Mouse (Mus musculus) forebrain, embryonic 16.5 days (tissue): ENCODE results near the gene Atp2a2. TPM values are rescaled to one million over a fixed set of nuclear protein-coding genes. Genes with fewer than 3 reads are reported as not detected.
A peak's percentile ranks its signal among the peaks of the same experiment; 100 is the strongest.

Experiments used
- ATAC-seq: fragments of 200-750 bp; cut with Nextera tagmentation; 2 replicates; pipeline ENCODE4 v1.8.0; 2017; ENCODE audit warnings: mild to moderate bottlenecking, moderate library complexity
- H3K27ac ChIP-seq: fragments of 300-500 bp; sonication (generic); 2 replicates; pipeline ENCODE4 v1.5.1; 2014; ENCODE audit warnings: low read length, control low read depth
- H3K27me3 ChIP-seq: fragments of 300-500 bp; sonication (generic); replicated peaks from 2 replicates; pipeline ENCODE4 v1.6.1; 2014; ENCODE audit warnings: low read length; ENCODE audit not compliant: control insufficient read depth, insufficient read depth
- H3K36me3 ChIP-seq: fragments of 300-500 bp; sonication (generic); 2 replicates; pipeline ENCODE4 v1.6.1; 2014; ENCODE audit not compliant: control insufficient read depth, insufficient read depth
- H3K4me1 ChIP-seq: fragments of 300-500 bp; sonication (generic); replicated peaks from 2 replicates; pipeline ENCODE4 v1.6.1; 2014; ENCODE audit warnings: low read length; ENCODE audit not compliant: control insufficient read depth, insufficient read depth
- H3K4me2 ChIP-seq: fragments of 300-500 bp; sonication (generic); 2 replicates; pipeline ENCODE4 v1.6.1; 2014; ENCODE audit warnings: mild to moderate bottlenecking, low read length, control low read depth
- H3K4me3 ChIP-seq: fragments of 300-500 bp; sonication (generic); replicated peaks from 2 replicates; pipeline ENCODE4 v1.5.1; 2014; ENCODE audit warnings: mild to moderate bottlenecking, low read length, control low read depth
- H3K9ac ChIP-seq: fragments of 300-500 bp; sonication (generic); replicated peaks from 2 replicates; pipeline ENCODE4 v1.6.1; 2014; ENCODE audit warnings: low read depth, low read length, control low read depth
- H3K9me3 ChIP-seq: fragments of 300-500 bp; sonication (generic); 2 replicates; pipeline ENCODE4 v1.6.1; 2016; ENCODE audit warnings: low read length; ENCODE audit not compliant: control insufficient read depth
- WGBS: fragments of 180-500 bp; shearing (Covaris S2); extraction: QIAGEN DNeasy Blood & Tissue Kit; methylation state at CpG from one replicate; pipeline ENCODE4 v1.1.7; 2014; 5-methylcytosine and 5-hydroxymethylcytosine counted together
- polyA plus RNA-seq: library from polyadenylated mRNA; unstranded; fragments of >200 nt; fragmentation: Nextera tagmentation; extraction: Ambion mirVana; gene quantifications from 2 replicates; pipeline ENCODE4 v1.2.1, GENCODE M21; 2015

Atp2a2 gene
- polyA plus RNA-seq, 1 experiment from 2014 or later = 39.6 TPM

DNA sequence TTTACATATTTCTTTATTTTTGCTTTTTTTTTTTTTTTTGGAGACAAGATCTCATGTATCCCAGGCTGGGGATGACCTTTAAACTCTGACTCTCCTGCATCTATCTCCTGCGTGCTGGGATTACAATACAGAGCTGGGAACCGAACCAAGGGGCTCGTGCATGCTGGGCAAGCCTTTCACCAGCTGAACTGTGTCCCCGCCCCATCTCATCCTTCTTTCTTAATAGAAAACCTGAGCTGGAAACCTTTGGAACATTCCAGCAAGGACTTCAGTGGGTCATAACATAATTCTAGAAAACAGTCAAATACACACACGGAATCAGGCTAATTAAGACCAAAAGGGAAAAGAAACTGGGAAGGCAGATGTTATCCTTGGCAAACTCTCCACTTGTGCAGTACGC lies 10.0 kb upstream of the Atp2a2 start:
- no peaks in the 10 kb centered on the region for H3K27me3 ChIP-seq
- 57% methylated on average over 6 of the region's 6 CpGs for WGBS
- H3K27ac ChIP-seq = no peak overlapping the region
- H3K9me3 ChIP-seq = no peaks in the 10 kb centered on the region
- H3K9ac ChIP-seq = no peak overlapping the region
- no peaks in the 10 kb centered on the region for H3K36me3 ChIP-seq
- ATAC-seq = no peak
- no peak overlapping the region for H3K4me3 ChIP-seq
- peaks cover 12% of the 10 kb centered on the region for H3K4me1 ChIP-seq
- H3K4me2 ChIP-seq = no peak overlapping the region

GRCm38 (mm10) chr5:122511405-122511804 lies 9.4 kb upstream of the Atp2a2 start:
- 73% methylated on average over 9 of the region's 9 CpGs for WGBS
- Histone ChIP-seq H3K9ac (no peak overlapping the region), H3K27me3 (no peaks in the 10 kb centered on the region)

DNA sequence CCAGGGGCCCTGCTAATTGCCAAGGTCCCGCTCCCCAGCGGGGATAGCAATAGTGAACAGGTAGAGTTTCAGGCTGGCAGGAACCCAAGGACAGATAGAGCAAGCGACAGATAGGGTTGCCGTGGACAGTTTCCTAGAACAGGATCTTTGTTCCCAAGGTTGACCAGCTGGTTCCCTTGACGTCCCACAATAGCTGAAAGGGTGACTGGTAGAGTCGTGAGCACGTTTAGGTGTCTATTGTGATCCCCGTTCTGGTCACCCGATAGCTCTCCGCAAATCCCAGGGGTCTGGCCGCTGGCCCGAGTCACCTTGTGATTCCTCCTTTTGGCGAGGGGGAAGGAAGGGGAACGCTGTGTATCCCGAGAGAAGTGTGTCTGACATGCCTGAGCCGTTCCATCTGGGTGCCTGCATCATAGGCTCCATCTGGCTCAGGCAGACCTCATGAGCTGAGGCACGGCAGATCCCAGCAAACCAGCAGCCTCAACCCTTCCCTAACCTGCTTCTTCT lies 8.7 kb upstream of the Atp2a2 start:
- Histone ChIP-seq H3K9ac (no peak overlapping the region), H3K4me2 (no peak overlapping the region), H3K4me3 (no peak overlapping the region), H3K36me3 (no peaks in the 10 kb centered on the region), H3K4me1 (peaks cover 12% of the 10 kb centered on the region), H3K27ac (no peak overlapping the region), H3K9me3 (0 out of 2 replicates have a peak, but pooled peaks cover 5% of the 10 kb centered on the region), H3K27me3 (no peaks in the 10 kb centered on the region)
- 0 out of 2 replicates have a peak, but pooled peaks have one; percentile 45 for ATAC-seq
- WGBS = 65% methylated on average over 17 of the region's 17 CpGs

More at GRCm38 (mm10) chr5:122511405-122511804, 9.4 kb upstream of the Atp2a2 start:
- no peak overlapping the region for H3K27ac ChIP-seq
- H3K4me1 ChIP-seq = peaks cover 12% of the 10 kb centered on the region
- no peak overlapping the region for H3K4me2 ChIP-seq
- 0 out of 2 replicates have a peak, but pooled peaks cover 3% of the 10 kb centered on the region for H3K9me3 ChIP-seq
- H3K36me3 ChIP-seq = no peaks in the 10 kb centered on the region
- ATAC-seq = no peak
- H3K4me3 ChIP-seq = no peak overlapping the region

- no peak overlapping the region for H3K9ac ChIP-seq
- WGBS = 86% methylated on average over 7 of the region's 7 CpGs
- ATAC-seq = no peak
Observed at GRCm38 (mm10) chr5:122509608-122510007, 7.6 kb upstream of the Atp2a2 start.

DNA sequence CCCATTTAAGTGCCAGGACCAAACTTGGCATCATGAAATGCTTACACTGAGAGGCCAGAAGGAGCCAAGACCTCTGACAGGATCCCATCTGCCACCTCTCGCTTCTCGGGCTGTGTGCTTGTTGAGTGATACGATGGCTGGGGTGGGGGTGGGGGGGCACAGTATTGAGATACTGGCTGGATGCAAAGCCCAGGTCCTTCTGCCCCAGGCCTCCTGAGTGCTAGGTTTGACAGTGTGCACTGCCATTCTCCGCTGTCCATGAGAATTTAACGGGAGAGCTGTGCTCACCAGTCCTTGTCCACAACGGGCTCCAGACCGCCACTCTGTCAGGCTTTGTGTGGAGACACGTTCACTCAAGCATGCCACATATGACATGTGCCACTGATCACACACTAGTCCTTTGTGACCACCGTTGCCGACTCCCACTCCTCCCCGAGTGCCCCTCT lies 6.9 kb upstream of the Atp2a2 start:
- Histone ChIP-seq H3K9ac (no peak overlapping the region), H3K4me1 (peaks cover 10% of the 10 kb centered on the region), H3K4me3 (no peak overlapping the region), H3K27ac (no peak overlapping the region), H3K9me3 (0 out of 2 replicates have a peak, but pooled peaks cover 5% of the 10 kb centered on the region), H3K36me3 (no peaks in the 10 kb centered on the region), H3K4me2 (no peak overlapping the region), H3K27me3 (no peaks in the 10 kb centered on the region)
- WGBS = 79% methylated on average over 11 of the region's 11 CpGs
- ATAC-seq = no peak

More at GRCm38 (mm10) chr5:122509608-122510007, 7.6 kb upstream of the Atp2a2 start:
- H3K9me3 ChIP-seq = 0 out of 2 replicates have a peak, but pooled peaks cover 5% of the 10 kb centered on the region
- H3K36me3 ChIP-seq = no peaks in the 10 kb centered on the region
- no peak overlapping the region for H3K4me3 ChIP-seq
- peaks cover 12% of the 10 kb centered on the region for H3K4me1 ChIP-seq
- H3K4me2 ChIP-seq = no peak overlapping the region
- no peaks in the 10 kb centered on the region for H3K27me3 ChIP-seq
- H3K27ac ChIP-seq = no peak overlapping the region

- Histone ChIP-seq H3K9me3 (0 out of 2 replicates have a peak, but pooled peaks cover 5% of the 10 kb centered on the region), H3K4me2 (no peak overlapping the region), H3K9ac (no peak overlapping the region), H3K27me3 (no peaks in the 10 kb centered on the region), H3K27ac (no peak overlapping the region), H3K4me1 (peaks cover 18% of the 10 kb centered on the region), H3K4me3 (no peak overlapping the region), H3K36me3 (no peaks in the 10 kb centered on the region)
- no peak for ATAC-seq
Observed at GRCm38 (mm10) chr5:122507396-122507795, 5.4 kb upstream of the Atp2a2 start.

DNA sequence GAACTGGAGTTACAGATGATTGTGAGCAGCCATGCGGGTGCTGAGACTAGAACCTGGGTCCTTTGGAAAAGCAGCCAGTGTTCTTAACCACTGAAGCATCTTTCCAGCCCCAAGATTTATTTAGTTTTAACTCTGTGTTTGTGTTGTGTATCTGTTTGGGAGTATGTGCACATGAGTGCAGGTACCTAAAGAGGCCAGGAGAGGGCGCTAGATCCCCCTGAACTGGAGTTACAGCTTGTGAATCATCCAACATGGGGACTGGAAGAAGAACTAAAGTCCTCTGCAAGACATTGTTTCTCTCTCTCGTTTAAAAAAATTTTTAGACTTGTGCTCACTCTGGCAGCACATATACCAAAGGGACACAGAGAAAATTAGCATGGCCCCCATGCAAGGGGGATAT lies 4.4 kb upstream of the Atp2a2 start:
- H3K27me3 ChIP-seq = no peaks in the 10 kb centered on the region
- no peak overlapping the region for H3K27ac ChIP-seq
- H3K36me3 ChIP-seq = no peaks in the 10 kb centered on the region
- no peak overlapping the region for H3K4me2 ChIP-seq
- H3K4me1 ChIP-seq = peaks cover 18% of the 10 kb centered on the region
- H3K9me3 ChIP-seq = 0 out of 2 replicates have a peak, but pooled peaks cover 5% of the 10 kb centered on the region
- WGBS = 80% methylated on average over 3 of the region's 3 CpGs
- ATAC-seq = no peak
- H3K9ac ChIP-seq = no peak overlapping the region
- H3K4me3 ChIP-seq = no peak overlapping the region

DNA sequence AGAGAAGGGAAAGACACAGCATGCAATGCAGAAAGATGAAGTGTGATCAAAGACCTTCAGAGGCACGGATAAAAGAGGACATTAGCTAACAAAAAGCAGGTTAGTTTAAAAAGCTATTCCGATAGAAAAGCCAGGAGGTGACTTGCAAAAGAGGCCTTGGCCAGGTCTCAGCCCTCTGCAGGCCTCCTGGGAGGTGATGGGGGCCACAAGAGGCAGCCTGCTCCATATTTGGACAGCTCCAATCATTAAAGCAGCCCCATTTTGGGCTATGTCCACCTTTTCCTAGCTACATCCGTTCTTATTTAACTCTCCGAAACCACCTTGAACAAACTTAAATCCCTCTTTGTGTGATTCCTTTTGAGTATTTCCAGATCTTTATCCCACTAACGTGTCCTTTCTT lies 3.5 kb upstream of the Atp2a2 start:
- whole genome bisulfite sequencing = 81% methylated on average over 5 of the region's 5 CpGs
- Histone ChIP-seq H3K27ac (no peak overlapping the region), H3K4me2 (no peak overlapping the region), H3K9ac (no peak overlapping the region), H3K27me3 (no peaks in the 10 kb centered on the region), H3K36me3 (no peaks in the 10 kb centered on the region), H3K4me3 (no peak overlapping the region), H3K9me3 (0 out of 2 replicates have a peak, but pooled peaks cover 5% of the 10 kb centered on the region), H3K4me1 (peaks cover 13% of the 10 kb centered on the region)
- no peak for ATAC-seq

- WGBS = 25% methylated on average over 4 of the region's 4 CpGs
- Histone ChIP-seq H3K9ac (no peak overlapping the region), H3K4me1 (peaks cover 20% of the 10 kb centered on the region), H3K4me3 (no peak overlapping the region), H3K9me3 (0 out of 2 replicates have a peak, but pooled peaks cover 5% of the 10 kb centered on the region), H3K27me3 (no peaks in the 10 kb centered on the region), H3K4me2 (no peak overlapping the region), H3K27ac (no peak overlapping the region), H3K36me3 (no peaks in the 10 kb centered on the region)
- no peak for ATAC-seq
Observed at GRCm38 (mm10) chr5:122503760-122504119, 1.7 kb upstream of the Atp2a2 start.
